Mouse (Mus musculus): ENCODE data around the gene Zfp526.

GRCm38 (mm10) chr7:25248846-25249313 lies 27.7 kb downstream of the Zfp526 start:
- TF ChIP-seq CTCF (conservative IDR thresholded peaks at IDR 0.05 in 1 of 2, IDR thresholded peaks at IDR 0.05 in 1 of 2; ENCODE audit: low read depth in 2 of 2, low read length in 2 of 2): no peak
- TF ChIP-seq RAD21 (IDR thresholded peaks at IDR 0.05; ENCODE audit: low read depth, low read length): no peak
- no peak for TF ChIP-seq USF2 (conservative IDR thresholded peaks at IDR 0.05; ENCODE audit: low read depth, low read length)
- peak; percentile 80 for TF ChIP-seq BHLHE40 (IDR thresholded peaks at IDR 0.05; ENCODE audit: low read depth, low read length)
- no peak for TF ChIP-seq ZMIZ1 (IDR thresholded peaks at IDR 0.05; ENCODE audit: low read depth, low read length)
- no peak for TF ChIP-seq ZKSCAN1 (IDR thresholded peaks at IDR 0.05; ENCODE audit: borderline replicate concordance, low read depth, low read length)
- no peak for TF ChIP-seq POLR2A (IDR thresholded peaks at IDR 0.05; ENCODE audit: low read depth, low read length)
- TF ChIP-seq MEF2A (IDR thresholded peaks at IDR 0.05; ENCODE audit: borderline replicate concordance, low read depth, low read length): no peak
- no peak for TF ChIP-seq TBP (conservative IDR thresholded peaks at IDR 0.05; ENCODE audit: low read depth, low read length)
- no peak for TF ChIP-seq IRF4 (IDR thresholded peaks at IDR 0.05; ENCODE audit: low read depth, low read length)
- TF ChIP-seq MAX (IDR thresholded peaks at IDR 0.05; ENCODE audit: low read length): 0 out of 2 replicates have a peak, but pooled peaks have one; percentile 40
